Mouse (Mus musculus): ENCODE results near the gene Hs3st4.

Hs3st4 gene

DNA sequence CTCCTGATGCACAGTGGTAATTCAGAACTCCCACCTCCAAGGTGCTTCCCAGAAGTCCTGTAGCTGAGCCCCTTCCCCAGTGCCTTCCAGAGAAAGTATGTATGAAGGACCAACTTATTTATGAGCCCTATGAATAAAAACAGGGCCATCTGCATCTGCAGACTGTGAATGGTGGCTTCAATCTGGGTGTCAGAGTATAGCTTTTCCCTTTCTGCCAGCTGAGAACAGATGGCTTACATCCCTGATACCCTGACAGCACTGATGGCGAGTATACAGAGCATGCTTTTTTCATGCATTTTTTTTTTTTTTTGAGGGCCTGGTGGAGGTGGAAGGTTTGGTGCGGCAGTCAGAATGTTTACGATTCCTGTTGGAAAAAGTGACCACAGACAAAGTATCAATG lies 375.4 kb downstream of the Hs3st4 start:
- DNase-seq: no peak

DNA sequence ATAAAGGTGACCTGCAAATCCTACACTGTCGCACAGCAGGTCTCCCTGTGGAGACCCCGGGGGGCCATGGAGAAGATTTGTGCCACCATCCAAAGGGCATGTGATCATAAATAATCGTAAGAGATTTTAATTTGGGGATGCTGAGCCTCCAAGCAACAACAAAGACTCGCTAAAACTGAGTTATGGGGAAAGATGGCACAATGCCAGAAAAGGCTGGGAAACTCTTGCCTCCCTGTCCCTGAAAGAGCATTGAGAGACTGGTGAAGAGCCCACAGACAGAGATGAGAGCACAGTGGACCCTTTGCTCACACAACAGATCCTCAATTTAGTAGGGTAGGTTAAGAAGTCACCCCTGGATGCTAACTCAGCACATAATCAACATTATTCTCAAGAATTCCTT lies 377.2 kb downstream of the Hs3st4 start:
- no peak for DNase-seq

DNA sequence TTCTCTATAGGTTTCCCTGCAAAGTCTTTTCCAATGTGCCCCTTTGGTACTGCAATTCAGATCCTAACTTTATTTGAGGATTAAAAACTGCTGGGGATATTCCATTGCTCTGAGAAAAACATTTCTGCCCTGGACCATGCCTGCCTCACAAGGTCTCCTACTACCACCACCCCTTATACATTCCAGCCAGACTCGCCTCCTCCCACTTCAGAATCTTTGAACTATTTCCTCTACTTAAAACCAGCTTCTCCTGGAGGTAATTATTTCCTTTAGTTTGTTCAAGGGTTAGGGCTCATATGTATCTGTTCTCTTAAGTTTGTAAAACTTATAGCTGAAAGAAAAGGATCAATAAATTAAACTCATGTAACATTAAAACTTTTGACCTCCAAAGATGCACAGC lies 389.6 kb downstream of the Hs3st4 start:
- no peak for DNase-seq

DNA sequence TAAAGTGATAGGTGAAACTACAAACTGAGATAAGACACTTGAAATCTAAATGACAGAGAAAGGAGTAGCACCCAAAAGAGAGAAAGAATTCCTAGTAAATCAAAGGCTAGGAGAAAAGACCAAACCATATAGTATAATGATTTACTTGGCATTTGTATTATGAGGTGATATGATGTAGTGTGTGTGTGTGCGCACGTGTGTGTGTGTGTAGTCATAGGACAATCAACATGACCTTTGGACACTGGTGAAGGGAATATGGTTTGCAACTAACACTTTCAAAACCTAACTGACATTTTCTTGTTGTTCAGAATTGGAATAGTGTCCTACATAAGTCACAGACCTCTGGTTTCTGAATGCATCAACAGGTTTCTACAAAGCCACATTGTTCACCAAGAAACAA lies 390.0 kb downstream of the Hs3st4 start:
- DNase-seq: no peak

DNA sequence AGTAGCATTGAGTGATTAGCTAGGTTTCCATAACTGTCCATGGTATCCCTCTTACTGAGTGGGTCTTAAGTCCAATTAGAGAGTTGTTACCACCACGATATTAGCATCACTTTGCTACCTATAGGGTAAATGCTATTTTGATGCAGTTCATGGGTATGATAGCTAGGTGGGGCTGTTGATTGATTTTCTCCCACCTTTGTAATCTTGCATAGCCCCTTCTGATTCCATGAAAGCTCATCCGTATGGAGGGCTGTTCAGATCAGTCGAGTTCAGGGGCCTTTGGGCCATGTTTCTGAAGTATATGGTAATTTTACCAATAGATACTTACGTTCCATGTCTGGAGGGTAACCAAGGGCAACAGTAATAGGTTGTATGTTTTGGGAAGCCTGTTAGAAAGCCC lies 400.8 kb downstream of the Hs3st4 start:
- DNase-seq: no peak

DNA sequence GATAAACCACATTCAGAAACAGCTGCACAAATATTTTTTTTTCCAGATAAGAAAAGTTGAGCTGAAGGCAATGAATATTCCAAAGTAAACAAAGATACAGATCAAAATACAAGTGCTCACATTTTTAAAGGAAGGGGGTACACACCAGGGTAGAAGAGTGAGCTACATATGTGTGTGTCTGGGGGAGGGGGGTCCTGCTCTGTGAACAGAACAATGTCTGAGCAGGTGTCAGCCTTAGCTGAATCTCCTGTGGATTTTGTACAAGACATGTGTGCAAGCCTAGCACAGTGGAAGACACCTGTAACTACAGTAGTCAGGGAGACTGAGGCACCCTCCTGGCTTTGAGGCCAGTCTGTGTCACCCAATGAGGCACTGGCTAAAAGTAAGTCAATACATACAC lies 416.5 kb downstream of the Hs3st4 start:
- no peak for DNase-seq

DNA sequence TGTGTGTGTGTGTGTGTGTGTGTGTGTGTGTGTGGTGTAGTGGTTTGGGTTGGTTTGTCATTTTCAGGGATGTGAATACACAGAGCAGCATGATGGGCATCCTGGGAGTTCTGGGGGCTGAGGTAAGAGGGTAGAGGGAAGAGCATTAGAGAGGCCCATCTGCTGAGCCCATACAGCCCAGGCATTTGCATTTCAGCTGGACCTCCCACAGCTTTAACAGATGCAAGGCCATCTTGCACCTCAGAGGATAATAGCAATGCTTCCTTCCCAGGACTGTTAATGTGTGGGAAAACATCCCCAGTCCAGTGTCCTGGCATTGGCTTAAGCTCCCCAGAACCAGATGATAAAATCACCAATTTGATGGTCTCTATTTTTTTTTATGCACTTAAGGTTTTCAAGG lies 444.3 kb downstream of the Hs3st4 start:
- DNase-seq: no peak

Measured in kidney, adult 11 months (tissue).